Mouse (Mus musculus): ENCODE data around the gene Il18bp.

The Il18bp gene

DNA sequence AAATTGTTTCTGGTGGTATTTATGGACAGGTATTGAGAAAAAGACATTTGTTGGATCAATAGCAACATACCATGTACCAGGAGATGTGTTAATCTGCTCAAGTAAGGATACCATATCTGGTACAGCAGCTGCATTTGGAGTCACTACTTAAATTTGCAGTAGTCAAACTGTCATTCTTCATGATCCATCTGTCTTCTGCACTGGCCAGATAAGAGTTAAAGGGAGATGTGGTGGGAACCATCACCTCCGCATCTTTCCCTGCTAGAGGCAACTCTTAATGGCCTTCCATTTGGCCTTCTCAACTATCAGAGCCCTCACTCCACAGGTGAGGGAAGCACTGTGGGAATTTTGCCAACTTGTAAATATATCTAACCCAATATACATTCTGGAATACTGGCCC lies 12.0 kb downstream of the Il18bp start:
- in situ Hi-C loops (cut with MboI; ENCODE audit: low sequenced_read_pairs), result no loop called here

DNA sequence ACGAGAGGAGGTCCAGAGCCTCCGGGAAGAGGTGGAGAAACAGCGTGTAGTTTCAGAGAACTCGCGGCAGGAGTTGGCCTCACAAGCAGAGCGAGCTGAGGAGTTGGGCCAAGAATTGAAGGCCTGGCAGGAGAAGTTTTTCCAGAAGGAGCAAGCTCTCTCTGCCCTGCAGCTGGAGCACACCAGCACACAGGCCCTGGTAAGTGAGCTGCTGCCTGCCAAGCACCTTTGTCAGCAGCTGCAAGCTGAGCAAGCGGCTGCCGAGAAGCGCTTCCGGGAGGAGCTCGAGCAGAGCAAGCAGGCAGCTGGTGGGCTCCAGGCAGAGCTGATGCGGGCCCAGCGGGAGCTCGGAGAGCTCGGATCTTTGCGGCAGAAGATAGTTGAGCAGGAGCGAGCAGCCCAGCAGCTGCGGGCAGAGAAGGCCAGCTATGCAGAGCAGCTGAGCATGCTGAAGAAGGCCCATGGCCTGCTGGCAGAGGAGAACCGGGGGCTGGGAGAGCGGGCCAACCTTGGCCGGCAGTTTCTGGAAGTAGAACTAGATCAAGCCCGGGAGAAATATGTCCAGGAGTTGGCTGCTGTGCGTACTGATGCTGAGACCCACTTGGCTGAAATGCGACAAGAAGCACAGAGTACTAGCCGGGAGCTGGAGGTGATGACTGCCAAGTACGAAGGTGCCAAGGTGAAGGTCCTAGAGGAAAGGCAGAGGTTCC lies 17.4 kb downstream of the Il18bp start:
- in situ Hi-C loops (cut with MboI; ENCODE audit: low sequenced_read_pairs), result no loop called here

DNA sequence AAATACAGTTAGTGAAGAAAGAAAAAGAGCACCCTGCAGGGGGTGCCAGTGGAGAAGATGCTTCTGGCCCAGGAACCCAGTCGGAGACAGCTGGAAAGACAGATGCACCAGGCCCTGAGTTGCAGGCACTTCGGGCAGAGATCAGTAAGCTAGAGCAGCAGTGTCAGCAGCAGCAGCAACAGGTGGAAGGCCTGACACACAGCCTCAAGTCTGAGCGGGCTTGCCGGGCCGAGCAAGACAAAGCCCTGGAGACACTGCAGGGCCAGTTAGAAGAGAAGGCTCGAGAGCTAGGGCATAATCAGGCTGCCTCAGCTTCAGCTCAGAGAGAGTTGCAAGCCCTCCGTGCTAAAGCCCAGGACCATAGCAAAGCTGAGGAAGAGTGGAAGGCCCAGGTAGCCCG lies 18.2 kb downstream of the Il18bp start:
- in situ Hi-C loops (cut with MboI; ENCODE audit: low sequenced_read_pairs), result no loop called here

DNA sequence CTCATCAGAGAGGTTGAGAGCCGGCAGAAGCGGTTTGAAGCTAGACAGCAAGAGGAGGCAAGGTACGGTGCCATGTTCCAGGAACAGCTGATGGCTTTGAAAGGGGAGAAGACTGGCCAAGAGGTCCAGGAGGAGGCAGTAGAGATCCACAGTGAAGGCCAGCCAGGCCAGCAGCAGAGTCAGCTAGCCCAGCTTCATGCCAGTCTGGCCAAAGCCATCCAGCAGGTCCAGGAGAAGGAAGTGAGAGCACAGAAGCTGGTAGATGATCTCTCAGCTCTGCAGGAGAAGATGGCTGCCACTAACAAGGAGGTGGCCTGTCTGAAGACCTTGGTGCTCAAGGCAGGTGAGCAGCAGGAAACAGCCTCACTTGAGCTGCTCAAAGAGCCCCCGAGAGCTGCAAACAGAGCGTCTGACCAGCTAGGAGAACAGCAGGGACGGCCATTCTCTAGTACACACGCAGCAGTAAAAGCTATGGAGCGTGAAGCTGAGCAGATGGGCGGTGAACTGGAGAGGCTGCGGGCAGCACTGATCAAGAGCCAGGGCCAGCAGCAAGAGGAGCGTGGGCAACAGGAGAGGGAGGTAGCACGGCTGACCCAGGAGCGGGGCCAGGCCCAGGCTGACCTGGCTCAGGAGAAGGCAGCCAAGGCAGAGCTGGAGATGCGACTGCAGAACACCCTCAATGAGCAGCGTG lies 18.9 kb downstream of the Il18bp start:
- in situ Hi-C loops (cut with MboI; ENCODE audit: low sequenced_read_pairs), result no loop called here

DNA sequence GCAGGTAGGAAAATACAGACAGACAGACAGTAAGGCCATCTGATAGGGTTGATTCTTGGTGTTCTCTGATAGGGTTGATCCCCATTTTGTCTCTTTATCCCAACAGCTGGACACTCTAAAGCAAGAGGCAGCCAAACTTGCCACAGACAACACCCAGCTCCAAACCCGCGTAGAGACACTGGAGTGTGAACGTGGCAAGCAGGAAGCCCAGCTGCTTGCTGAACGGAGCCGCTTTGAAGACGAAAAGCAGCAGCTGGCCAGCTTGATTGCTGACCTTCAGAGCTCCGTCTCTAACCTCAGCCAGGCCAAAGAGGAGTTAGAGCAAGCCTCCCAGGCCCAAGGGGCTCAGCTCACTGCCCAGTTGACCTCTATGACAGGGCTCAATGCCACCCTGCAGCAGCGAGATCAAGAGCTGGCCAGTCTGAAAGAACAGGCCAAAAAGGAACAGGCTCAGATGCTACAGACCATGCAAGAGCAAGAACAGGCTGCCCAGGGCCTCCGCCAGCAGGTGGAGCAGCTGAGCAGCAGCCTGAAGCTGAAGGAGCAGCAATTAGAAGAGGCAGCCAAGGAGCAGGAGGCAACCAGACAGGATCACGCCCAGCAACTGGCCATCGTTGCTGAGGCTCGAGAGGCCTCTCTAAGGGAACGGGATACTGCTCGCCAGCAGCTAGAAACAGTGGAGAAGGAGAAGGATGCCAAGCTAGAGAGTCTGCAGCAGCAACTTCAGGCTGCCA lies 20.1 kb downstream of the Il18bp start:
- in situ Hi-C loops (cut with MboI; ENCODE audit: low sequenced_read_pairs), result no loop called here

DNA sequence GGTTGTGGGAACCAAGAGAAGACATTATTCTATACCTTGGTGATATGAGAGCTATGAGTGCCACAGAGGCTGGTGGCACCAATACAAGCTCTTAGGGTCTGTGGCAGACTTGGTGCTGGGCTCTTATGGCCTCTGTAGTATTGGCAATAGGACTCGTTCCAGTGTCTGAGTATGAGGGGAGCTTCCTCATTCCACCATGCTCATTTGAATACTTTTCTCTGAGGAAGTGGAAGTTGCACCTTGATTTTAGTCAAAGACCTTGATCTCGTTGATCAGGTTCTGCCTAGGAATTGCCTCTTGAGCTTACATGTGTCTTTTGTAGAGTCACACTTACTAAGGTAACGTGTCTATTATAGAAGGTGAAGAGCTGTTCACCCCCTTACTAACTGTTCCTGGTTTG lies 24.2 kb downstream of the Il18bp start:
- in situ Hi-C loops (cut with MboI; ENCODE audit: low sequenced_read_pairs), result no loop called here

DNA sequence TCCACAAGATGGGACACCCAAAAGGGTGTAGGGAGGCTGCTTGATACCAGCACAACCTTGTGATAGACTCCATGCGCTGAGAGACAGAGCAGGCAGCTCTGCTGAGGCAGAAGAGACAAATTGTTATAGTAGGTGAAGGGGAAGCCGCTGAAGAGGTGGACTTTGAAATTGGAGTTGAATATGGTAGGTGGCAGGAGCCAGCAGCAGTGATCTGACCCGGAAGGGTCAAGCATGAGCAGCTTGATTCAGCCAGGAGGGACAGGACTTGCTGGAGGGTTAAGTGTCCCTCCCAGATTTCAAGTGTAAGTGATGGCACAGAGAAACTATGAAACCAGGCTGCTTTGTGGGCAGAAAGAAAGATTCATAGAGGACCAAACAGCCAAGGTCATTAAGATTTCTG lies 33.4 kb downstream of the Il18bp start:
- in situ Hi-C loops (cut with MboI; ENCODE audit: low sequenced_read_pairs), result no loop called here

DNA sequence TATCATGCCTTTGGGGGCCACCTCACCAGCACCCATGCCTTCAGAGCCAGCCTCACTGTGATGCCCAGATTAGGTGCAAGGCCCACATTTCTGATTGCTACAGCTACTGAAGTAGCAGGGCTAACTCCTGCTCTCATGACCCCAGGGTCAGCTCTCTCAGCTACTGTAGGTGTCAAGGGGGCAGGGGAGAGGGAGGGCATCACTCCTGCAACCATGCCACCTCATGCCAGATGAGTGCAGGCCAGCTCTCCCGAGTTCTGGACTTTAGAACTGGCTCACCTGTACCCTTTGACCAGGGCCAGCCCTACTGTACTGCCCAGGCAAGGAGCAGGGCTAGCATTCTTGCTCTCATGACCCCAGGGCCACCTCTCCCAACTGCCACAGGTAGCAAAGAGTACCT lies 35.8 kb downstream of the Il18bp start:
- in situ Hi-C loops (cut with MboI; ENCODE audit: low sequenced_read_pairs), result no loop called here

DNA sequence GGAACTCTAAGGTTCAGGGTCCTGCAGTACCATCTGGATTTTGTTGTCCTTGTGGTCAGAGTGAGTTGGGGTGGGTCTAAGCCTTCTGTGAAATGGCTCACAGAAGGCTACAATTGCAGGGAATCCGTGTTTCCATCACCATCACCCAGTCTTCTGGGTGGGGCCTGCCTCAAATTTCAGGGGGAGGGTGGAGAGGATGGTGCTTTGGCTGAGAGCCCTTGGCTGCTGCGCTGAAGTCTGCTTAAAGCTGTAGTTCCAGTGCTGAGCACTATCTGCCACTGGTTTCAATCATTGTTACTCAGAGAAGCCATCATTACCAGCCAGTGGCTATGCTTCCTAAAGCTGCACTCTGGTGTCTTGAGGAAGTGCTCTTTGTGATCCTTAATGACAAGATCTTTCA lies 44.0 kb downstream of the Il18bp start:
- in situ Hi-C loops (cut with MboI; ENCODE audit: low sequenced_read_pairs), result no loop called here

DNA sequence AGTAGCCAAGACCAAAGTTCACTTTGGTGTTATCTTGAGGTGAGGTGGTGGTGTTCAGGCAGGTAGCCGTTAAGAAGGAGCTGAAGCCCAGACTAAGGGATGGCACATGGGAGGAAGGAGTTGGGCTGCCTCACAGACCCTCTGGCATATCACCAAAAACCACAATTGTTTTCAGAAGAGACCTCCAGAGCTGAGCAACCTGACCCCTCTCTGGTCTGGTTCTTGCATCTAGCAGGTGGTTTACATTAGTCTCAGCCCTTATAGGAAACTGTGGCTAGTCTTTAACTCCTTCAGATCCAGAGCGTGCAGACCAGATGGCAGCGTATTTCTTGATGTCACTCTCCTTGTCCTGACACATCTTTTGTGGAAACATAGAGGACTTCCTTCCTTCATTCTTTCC lies 44.8 kb downstream of the Il18bp start:
- in situ Hi-C loops (cut with MboI; ENCODE audit: low sequenced_read_pairs), result no loop called here

DNA sequence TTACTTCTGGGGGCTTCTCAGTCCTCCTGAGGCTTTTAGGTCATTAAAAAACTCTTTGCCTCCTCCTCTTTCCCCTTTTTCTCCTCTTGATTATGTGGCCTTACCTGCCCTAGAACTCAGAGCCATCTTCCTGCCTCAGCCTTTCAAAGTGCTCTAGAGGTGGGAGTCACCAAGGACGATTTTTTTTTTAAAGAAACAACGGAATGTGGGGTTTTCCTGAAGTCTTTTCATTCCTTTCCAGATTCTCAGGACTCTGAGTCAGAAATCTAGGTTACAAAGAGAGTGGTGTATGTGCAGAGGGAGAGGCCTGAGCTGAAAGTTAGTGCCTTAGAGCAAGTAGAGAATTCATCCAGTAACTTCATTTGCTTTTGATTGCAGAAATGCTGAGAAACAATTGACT lies 46.8 kb downstream of the Il18bp start:
- in situ Hi-C loops (cut with MboI; ENCODE audit: low sequenced_read_pairs), result no loop called here

DNA sequence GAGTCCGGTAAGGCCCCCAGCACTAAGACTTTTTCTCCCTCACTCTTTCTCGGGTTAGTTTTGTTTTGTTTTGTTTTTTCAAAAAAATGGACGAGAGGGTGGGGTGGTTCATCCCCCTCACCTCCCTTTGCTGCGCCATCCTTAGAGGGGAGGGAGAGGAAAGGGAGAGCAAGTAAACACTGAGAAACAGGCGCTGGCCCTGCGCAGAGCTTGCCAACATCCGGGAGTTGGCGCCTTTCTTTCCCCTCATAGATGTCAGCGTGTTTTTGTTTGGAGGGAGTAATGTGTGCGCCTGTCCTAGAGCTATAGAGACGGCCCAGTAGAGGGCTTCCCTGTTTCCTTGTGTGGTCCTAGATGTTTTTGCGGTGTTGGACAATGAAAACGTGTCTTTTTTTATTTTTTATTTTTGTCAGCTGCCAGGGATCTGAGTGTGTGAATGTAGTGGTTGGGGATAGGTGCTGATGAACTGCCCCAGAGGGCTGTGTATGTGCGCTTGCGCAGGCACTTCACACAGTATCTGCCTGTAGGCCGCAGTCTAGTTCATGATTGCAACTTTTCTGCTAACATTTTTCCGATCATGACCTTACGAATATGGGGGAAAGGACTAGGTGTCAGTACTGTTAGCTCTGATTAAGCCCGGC lies 47.5 kb downstream of the Il18bp start:
- in situ Hi-C loops (cut with MboI; ENCODE audit: low sequenced_read_pairs), result no loop called here

DNA sequence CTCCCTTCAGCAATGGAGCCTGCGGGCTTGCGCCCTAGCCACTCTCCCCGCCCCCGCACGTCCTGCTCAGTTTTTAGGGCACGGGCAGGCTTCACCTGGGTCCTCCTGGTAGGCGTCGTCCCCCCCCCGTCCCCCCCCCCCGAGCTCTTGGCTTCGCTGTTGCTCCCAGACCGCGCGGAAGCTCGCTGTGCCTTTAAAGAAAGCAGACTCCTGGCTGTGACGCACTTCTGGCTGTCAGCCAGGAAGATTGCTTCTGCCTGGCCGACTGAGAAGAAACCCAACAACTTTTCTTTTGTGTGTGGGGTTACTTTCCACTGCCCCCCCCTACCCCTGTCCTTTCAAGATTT lies 48.1 kb downstream of the Il18bp start:
- in situ Hi-C loops (cut with MboI; ENCODE audit: low sequenced_read_pairs), result no loop called here

DNA sequence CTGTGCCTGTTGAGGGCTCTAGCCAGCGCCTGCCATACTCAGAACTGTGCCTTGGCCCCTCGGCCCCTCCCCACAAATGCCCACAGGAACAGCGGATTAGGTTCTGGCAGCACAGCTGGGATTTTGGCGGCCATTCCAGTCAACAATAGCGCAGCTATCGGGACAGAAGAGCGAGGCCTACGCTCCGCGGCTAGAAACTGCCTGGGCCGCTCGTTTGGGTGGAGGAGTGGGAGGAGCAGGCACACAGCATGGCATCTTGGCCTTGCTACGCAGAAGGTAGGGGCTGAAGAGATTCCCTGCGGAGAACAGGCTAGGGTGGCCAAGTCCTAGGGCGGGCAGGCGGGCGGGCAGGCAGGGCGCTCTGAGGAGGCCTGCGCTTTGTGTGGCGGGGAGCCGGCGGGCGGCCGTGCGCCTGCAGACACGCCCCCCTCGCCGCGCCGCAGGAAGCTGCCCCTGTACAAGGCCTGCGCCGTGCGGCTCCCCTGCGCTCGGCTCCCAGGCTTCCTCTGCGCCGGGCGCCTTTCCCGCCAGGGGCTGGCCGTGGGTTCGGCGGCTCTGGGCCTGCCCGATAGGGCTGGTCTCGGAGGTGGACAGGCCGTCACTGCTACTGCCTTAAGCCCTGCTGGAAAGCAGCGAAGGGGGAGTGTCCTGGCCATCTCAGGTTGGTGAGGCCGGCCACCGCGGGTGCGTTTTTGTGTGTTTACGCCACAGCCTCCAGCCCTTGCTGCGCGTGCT lies 48.6 kb downstream of the Il18bp start:
- in situ Hi-C loops (cut with MboI; ENCODE audit: low sequenced_read_pairs), result no loop called here

DNA sequence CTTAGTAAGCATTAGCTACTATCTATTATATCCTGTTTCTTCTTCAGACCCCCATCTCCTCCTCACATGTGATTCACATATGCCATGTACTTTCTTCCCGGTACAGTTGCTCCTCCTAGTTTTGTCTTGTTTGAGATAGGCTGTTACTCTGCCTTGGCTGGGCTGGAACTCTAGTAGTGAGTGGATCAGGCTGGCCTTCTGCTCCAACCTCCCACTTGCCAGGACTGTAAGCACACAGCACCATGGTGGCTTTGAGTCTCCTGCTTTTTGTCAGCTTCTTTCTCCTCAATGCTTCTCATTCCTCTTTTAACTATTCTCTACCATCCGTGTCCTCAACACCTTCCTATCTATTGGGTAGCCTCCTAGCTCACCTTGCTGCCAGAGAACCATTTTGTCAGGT lies 49.7 kb downstream of the Il18bp start:
- in situ Hi-C loops (cut with MboI; ENCODE audit: low sequenced_read_pairs), result no loop called here

DNA sequence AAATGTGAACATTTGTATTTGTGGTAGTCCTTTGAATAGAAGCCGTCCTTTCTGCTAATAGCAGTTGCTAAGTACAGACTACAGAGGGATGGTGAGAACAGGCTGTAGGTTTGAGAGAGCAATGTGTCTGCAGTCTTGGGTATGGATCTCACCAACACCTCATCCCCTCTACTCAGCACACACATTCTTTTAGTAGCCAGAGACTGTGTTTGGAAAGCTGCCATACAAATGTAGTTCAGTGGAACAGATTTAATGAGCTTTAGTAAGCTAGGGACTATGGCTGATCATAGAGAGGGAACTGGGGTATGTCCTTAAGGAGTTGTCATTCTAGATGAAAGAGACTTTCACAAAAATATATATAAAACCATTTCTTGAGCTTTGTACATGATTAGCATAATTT lies 51.2 kb downstream of the Il18bp start:
- in situ Hi-C loops (cut with MboI; ENCODE audit: low sequenced_read_pairs), result no loop called here

DNA sequence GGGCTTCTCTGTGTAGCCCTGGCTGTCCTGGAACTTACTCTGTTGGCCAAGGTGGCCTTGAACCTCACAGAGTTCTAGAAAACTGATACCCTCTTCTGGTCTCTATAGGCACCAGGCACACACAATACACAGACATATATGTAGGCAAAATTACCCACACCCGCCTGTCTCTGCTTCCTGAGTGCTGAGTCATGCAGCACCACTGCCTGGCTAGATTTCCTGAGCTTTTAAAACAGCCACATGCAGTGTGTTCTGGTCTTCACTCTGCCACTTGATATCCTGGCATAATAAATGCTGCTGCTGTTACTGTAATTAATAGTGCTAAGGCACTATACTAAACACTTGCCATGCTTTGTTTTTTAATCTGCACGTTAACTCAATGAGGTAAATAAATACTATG lies 52.9 kb downstream of the Il18bp start:
- in situ Hi-C loops (cut with MboI; ENCODE audit: low sequenced_read_pairs), result no loop called here
